Mouse (Mus musculus) CD4-positive, CD25-positive, alpha-beta regulatory T cell, adult 9 weeks (primary cell): ENCODE results near the gene Alox12e. TPM values are rescaled to one million over a fixed set of nuclear protein-coding genes. Genes with fewer than 3 reads are reported as not detected.

Experiments
- polyA plus RNA-seq: library from polyadenylated mRNA; unstranded; fragments of 100-300 nt; shearing (Covaris generic); gene quantifications from one replicate; pipeline ENCODE4 v1.2.1, GENCODE M21; 2017

Gene Alox12e
- polyA plus RNA-seq: not detected

DNA sequence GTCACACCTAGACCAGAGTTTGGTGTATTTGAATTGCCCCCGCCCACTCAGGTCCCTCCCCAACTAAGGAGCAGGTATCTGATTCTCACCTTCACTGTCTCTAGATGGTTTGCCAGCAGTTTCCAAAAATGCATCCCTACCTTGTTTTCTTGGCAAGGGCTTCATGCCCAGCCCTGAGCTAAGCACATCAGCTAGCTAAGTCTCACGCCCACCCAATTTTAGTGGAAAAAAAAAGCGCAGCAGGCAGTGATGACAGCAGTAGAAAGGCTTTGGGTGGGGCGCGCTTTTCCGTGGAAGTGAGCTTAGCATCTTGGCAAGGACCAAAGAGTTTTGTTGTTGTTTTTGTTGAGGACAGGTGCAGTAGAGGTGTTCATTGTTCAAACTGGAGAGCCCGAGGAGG is at the start of gene Alox12e:
Gene Alox12e, minus strand, starts transcription at position 101 of the 400 bp plus-strand sequence.

GRCm38 (mm10) chr11:70351868-70352267 is 29.4 kb upstream of the Alox12e start, which contains the start of gene Alox15:
Alox15 (minus strand) TSS chr11:70352031.

Other genes starting within 250 kb of the Alox12e start
- gene Asgr2, start 230.0 kb downstream of the Alox12e start, polyA plus RNA-seq: not detected
- gene Mgl2, start 192.3 kb downstream of the Alox12e start, polyA plus RNA-seq: not detected
- gene Clec10a, start 166.4 kb downstream of the Alox12e start, polyA plus RNA-seq: not detected
- not detected for gene Slc16a11, start 109.9 kb downstream of the Alox12e start, polyA plus RNA-seq
- gene Slc16a13, start 101.6 kb downstream of the Alox12e start, polyA plus RNA-seq: 4.2 TPM
- 0.11 TPM for gene Bcl6b, start 92.8 kb downstream of the Alox12e start, polyA plus RNA-seq
- gene 0610010K14Rik, start 84.7 kb downstream of the Alox12e start, polyA plus RNA-seq: 189 TPM
- gene Gm21988, start 82.8 kb downstream of the Alox12e start, polyA plus RNA-seq: 4.1 TPM
- 325 TPM for gene Rnasek, start 82.8 kb downstream of the Alox12e start, polyA plus RNA-seq
- gene Alox12, start 67.3 kb downstream of the Alox12e start, polyA plus RNA-seq: 0.12 TPM
- gene Alox15, start 29.4 kb upstream of the Alox12e start, polyA plus RNA-seq: 0.41 TPM
- gene Pelp1, start 87.4 kb upstream of the Alox12e start, polyA plus RNA-seq: 16.2 TPM
- gene Arrb2, start 110.0 kb upstream of the Alox12e start, polyA plus RNA-seq: 189 TPM
- gene Med11, start 129.3 kb upstream of the Alox12e start, polyA plus RNA-seq: 92.8 TPM
- gene Zmynd15, start 136.8 kb upstream of the Alox12e start, polyA plus RNA-seq: not detected
- 1.0 TPM for gene Cxcl16, start 137.4 kb upstream of the Alox12e start, polyA plus RNA-seq
- 3.0 TPM for gene Tm4sf5, start 182.6 kb upstream of the Alox12e start, polyA plus RNA-seq
- not detected for gene Vmo1, start 192.0 kb upstream of the Alox12e start, polyA plus RNA-seq
- gene Gltpd2, start 196.6 kb upstream of the Alox12e start, polyA plus RNA-seq: not detected
- 416 TPM for gene Psmb6, start 202.7 kb upstream of the Alox12e start, polyA plus RNA-seq
- gene Gm40193, start 210.3 kb upstream of the Alox12e start, polyA plus RNA-seq: not detected
- gene Pld2, start 217.4 kb upstream of the Alox12e start, polyA plus RNA-seq: 2.6 TPM
- gene Mink1, start 240.3 kb upstream of the Alox12e start, polyA plus RNA-seq: 8.6 TPM